ENCODE assay signal across 12 mouse cellular contexts in the genomic region with DNA sequence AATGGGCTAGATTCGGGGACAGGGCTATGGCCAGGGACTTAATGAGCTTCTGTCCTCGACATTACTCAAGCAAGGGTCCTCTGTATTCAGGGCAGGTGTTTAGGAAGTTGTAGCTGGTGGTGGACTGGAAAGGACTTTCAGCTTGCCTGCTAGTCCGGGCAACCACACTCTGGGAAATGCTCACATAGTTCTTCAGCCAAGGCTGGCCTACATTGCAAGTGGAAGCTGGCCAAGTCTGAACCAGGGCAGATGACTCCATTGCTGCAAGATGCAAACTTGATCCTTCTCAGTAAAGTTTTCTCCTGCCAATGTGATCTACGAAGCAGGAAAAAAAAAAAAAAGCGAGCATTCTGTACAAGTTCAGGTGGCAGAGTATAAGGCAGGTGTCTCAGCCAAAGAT. TPM values are rescaled to one million over a fixed set of nuclear protein-coding genes. Genes with fewer than 3 reads are reported as not detected.
A peak's percentile ranks its signal among the peaks of the same experiment; 100 is the strongest.
DNase-seq lines count a peak whose midpoint lies in the region; ATAC-seq and TF ChIP-seq lines count a peak whose summit lies in the region.
"Had no signal": no experiment of that assay in that cellular context is flagged by ENCODE, and none has a peak within 500 bp of the region (broad histone marks: within the 10 kb centered on the region; RNA-seq: fewer than 3 reads in every experiment).

No protein-coding gene starts in this region.

- 78% methylated on average over 5 of the region's 5 CpGs for WGBS in hindbrain, postnatal 0 days
- 89% methylated on average over 5 of the region's 5 CpGs for WGBS in hindbrain, embryonic 10.5 days
- WGBS in forebrain, embryonic 13.5 days = 81% methylated on average over 5 of the region's 5 CpGs

- H3K4me2 ChIP-seq in hindbrain, postnatal 0 days (ENCODE audit: low read depth, low read length) = no peak overlapping the region
- H3K4me2 ChIP-seq in forebrain, embryonic 13.5 days = no peak overlapping the region
- H3K4me2 ChIP-seq: embryonic facial prominence, embryonic 12.5 days had no signal

- H3K9me3 ChIP-seq in hindbrain, postnatal 0 days (ENCODE audit: low read length) = no peaks in the 10 kb centered on the region
- H3K9me3 ChIP-seq in hindbrain, embryonic 10.5 days = no peaks in the 10 kb centered on the region
- H3K9me3 ChIP-seq in forebrain, embryonic 13.5 days (replicated peaks) = no peaks in the 10 kb centered on the region
- H3K9me3 ChIP-seq: embryonic facial prominence, embryonic 12.5 days had no signal

- no peaks in the 10 kb centered on the region for H3K27me3 ChIP-seq in hindbrain, postnatal 0 days (ENCODE audit: insufficient read depth, low read length)
- no peaks in the 10 kb centered on the region for H3K27me3 ChIP-seq in hindbrain, embryonic 10.5 days (ENCODE audit: insufficient read depth, poor library complexity, severe bottlenecking)
- H3K27me3 ChIP-seq in forebrain, embryonic 13.5 days = no peaks in the 10 kb centered on the region
- H3K27me3 ChIP-seq: embryonic facial prominence, embryonic 12.5 days had no signal

- H3K4me1 ChIP-seq in hindbrain, postnatal 0 days (ENCODE audit: insufficient read depth, low read length) = no peaks in the 10 kb centered on the region
- H3K4me1 ChIP-seq in hindbrain, embryonic 10.5 days (replicated peaks) = 0 out of 2 replicates have a peak, but pooled peaks cover 7% of the 10 kb centered on the region
- no peaks in the 10 kb centered on the region for H3K4me1 ChIP-seq in forebrain, embryonic 13.5 days

- no peak for ATAC-seq in hindbrain, postnatal 0 days
- no peak for ATAC-seq in forebrain, embryonic 13.5 days
- ATAC-seq: forebrain, embryonic 16.5 days; intestine, embryonic 16.5 days had no signal

- H3K27ac ChIP-seq in hindbrain, postnatal 0 days = no peak overlapping the region
- no peak overlapping the region for H3K27ac ChIP-seq in hindbrain, embryonic 10.5 days
- no peak overlapping the region for H3K27ac ChIP-seq in gastrocnemius, adult 2 months
- no peak overlapping the region for H3K27ac ChIP-seq in forebrain, embryonic 13.5 days
- H3K27ac ChIP-seq: embryonic facial prominence, embryonic 12.5 days had no signal

- H3K36me3 ChIP-seq in hindbrain, postnatal 0 days (ENCODE audit: insufficient read depth, low read length) = no peaks in the 10 kb centered on the region
- no peaks in the 10 kb centered on the region for H3K36me3 ChIP-seq in hindbrain, embryonic 10.5 days
- no peaks in the 10 kb centered on the region for H3K36me3 ChIP-seq in forebrain, embryonic 13.5 days (ENCODE audit: poor library complexity, severe bottlenecking)
- H3K36me3 ChIP-seq: embryonic facial prominence, embryonic 12.5 days had no signal

- H3K9ac ChIP-seq in hindbrain, postnatal 0 days (replicated peaks; ENCODE audit: low read length) = no peak overlapping the region
- H3K9ac ChIP-seq in forebrain, embryonic 13.5 days = no peak overlapping the region
- H3K9ac ChIP-seq: embryonic facial prominence, embryonic 12.5 days had no signal

- intact Hi-C loops in gastrocnemius, adult 2 months (cut with DNase I) = no loop called here

- no peak overlapping the region for H3K4me3 ChIP-seq in hindbrain, postnatal 0 days (ENCODE audit: low read length)
- no peak overlapping the region for H3K4me3 ChIP-seq in hindbrain, embryonic 10.5 days
- H3K4me3 ChIP-seq in gastrocnemius, adult 2 months = no peak overlapping the region
- no peak overlapping the region for H3K4me3 ChIP-seq in forebrain, embryonic 13.5 days
- H3K4me3 ChIP-seq: embryonic facial prominence, embryonic 12.5 days had no signal

- TF ChIP-seq CTCF in hindbrain, postnatal 0 days (IDR thresholded peaks at IDR 0.05; ENCODE audit: low read depth) = no peak
- TF ChIP-seq CTCF in gastrocnemius, adult 2 months (IDR thresholded peaks at IDR 0.05) = no peak

- peak; percentile 31 for DNase-seq in hindbrain, postnatal 0 days (ENCODE audit: low spot score)
- DNase-seq in hindbrain, embryonic 10.5 days (ENCODE audit: low spot score) = no peak
- DNase-seq in NIH3T3 (ENCODE audit: low read depth) = peak; percentile 52
- DNase-seq in cerebellum, adult 18-20 months = peak; percentile 40 to 53
- peak; percentile 69 for DNase-seq in gastrocnemius, adult 2 months
- DNase-seq in kidney, adult 9 months = no peak
- DNase-seq in embryo, embryonic 9.5 days (ENCODE audit: extremely low spot score) = no peak
- DNase-seq: thymus, adult 2 months had no signal

RNA-seq across cellular contexts. Expression of gene Fancc, which starts 44.2 kb away (rescaled TPM):
- 17.7 and 25.9 TPM in 2 replicates for total RNA-seq in hindbrain, postnatal 0 days (2014; rRNA removed)
- 11.4 and 11.9 TPM in 2 replicates for polyA plus RNA-seq in hindbrain, postnatal 0 days (2015; fragmentation: Nextera tagmentation; extraction: Ambion mirVana)
- polyA plus RNA-seq in hindbrain, embryonic 10.5 days (2016; fragmentation: Nextera tagmentation; extraction: Ambion mirVana) = 23.4 and 25.2 TPM in 2 replicates
- 1 to 10 TPM; 2.3 to 2.6 TPM for total RNA-seq in gastrocnemius, adult 2 months (2021)
- 13.7 and 18.1 TPM in 2 replicates for polyA plus RNA-seq in forebrain, embryonic 13.5 days (2015; fragmentation: Nextera tagmentation; extraction: Ambion mirVana)

Comparison
In these comparisons a context has a peak if more than half of its experiments do, and no peak if none do; other contexts are left out.
1. DNase-seq: peak in hindbrain, postnatal 0 days (single experiment), NIH3T3 (single experiment), cerebellum, adult 18-20 months (2 of 2) and gastrocnemius, adult 2 months (single experiment); none in hindbrain, embryonic 10.5 days (single experiment), kidney, adult 9 months (single experiment) and embryo, embryonic 9.5 days (single experiment).